Mouse (Mus musculus) C2C12 (cell line): ENCODE results near the gene AW549877. TPM values are rescaled to one million over a fixed set of nuclear protein-coding genes. Genes with fewer than 3 reads are reported as not detected.

Source experiments
- H3K27me3 ChIP-seq: one replicate; pipeline ENCODE4 v1.6.1; 2011; ENCODE audit not compliant: control insufficient read depth, insufficient read depth, insufficient read length
- H3K36me3 ChIP-seq: one replicate; pipeline ENCODE4 v1.6.1; 2011; ENCODE audit not compliant: control insufficient read depth, insufficient read depth
- H3K4me3 ChIP-seq: one replicate; pipeline ENCODE4 v1.5.1; 2011; ENCODE audit warnings: mild to moderate bottlenecking, control low read depth; ENCODE audit not compliant: poor library complexity, insufficient read depth, severe bottlenecking
- H3K79me2 ChIP-seq: one replicate; pipeline ENCODE4 v1.6.1; 2011; ENCODE audit not compliant: control insufficient read depth, insufficient read depth
- H3K79me3 ChIP-seq: one replicate; pipeline ENCODE4 v1.6.1; 2011; ENCODE audit warnings: low read depth, control low read depth
- H3ac ChIP-seq: one replicate; pipeline ENCODE3; 2011; ENCODE audit warnings: low read depth; ENCODE audit not compliant: control insufficient read depth, insufficient read length
- CEBPB ChIP-seq: IDR thresholded peaks from one replicate; pipeline ENCODE4 v1.6.1; 2011; ENCODE audit warnings: low read depth, mild to moderate bottlenecking, control low read depth, moderate library complexity
- CTCF ChIP-seq: IDR thresholded peaks from one replicate; pipeline ENCODE4 v1.5.1; 2011; ENCODE audit not compliant: control insufficient read depth, insufficient read depth, insufficient read length
- FOSL1 ChIP-seq: IDR thresholded peaks from one replicate; pipeline ENCODE4 v1.8.0; 2011; ENCODE audit warnings: mild to moderate bottlenecking, low read length; ENCODE audit not compliant: poor library complexity, insufficient read depth, severe bottlenecking
- MAX ChIP-seq: IDR thresholded peaks from one replicate; pipeline ENCODE4 v1.6.1; 2011; ENCODE audit warnings: mild to moderate bottlenecking, control low read depth
- MYOD1 ChIP-seq: IDR thresholded peaks from one replicate; pipeline ENCODE4 v1.6.1; 2011; ENCODE audit warnings: low read depth; ENCODE audit not compliant: control insufficient read depth, insufficient read length
- MYOG ChIP-seq: IDR thresholded peaks from one replicate; pipeline ENCODE4 v1.6.1; 2011; ENCODE audit not compliant: control insufficient read depth, insufficient read length; ENCODE audit errors: extremely low read depth
- USF1 ChIP-seq: IDR thresholded peaks from one replicate; pipeline ENCODE4 v1.6.1; 2011; ENCODE audit warnings: low read depth, mild to moderate bottlenecking, control low read depth, moderate library complexity
- long read RNA-seq, 2 experiments: library from polyadenylated mRNA; unstranded; transcript quantifications; one replicate each; pipeline ENCODE4 v2.0.0; 2019 to 2020
- polyA plus RNA-seq: library from polyadenylated mRNA; unstranded; fragments of >200 nt; fragmentation: generic; extraction: Trizol; gene quantifications from one replicate; pipeline ENCODE4 v1.2.1, GENCODE M21; 2012; ENCODE audit warnings: missing spikeins

Gene AW549877
- 3.4 TPM for polyA plus RNA-seq
- long read RNA-seq, experiment 1, full-length matches to known transcripts, result 3 of 4 reads
- long read RNA-seq, experiment 1, partial matches to known transcripts, result 0 of 4 reads
- long read RNA-seq, experiment 1, other reads (novel, unspliced or antisense), result 1 of 4 reads
- long read RNA-seq, experiment 2, full-length matches to known transcripts, result 20 of 22 reads
- long read RNA-seq, experiment 2, partial matches to known transcripts, result 0 of 22 reads
- long read RNA-seq, experiment 2, other reads (novel, unspliced or antisense), result 2 of 22 reads

GRCm38 (mm10) chr15:3995448-3996266, at the start of gene AW549877:
TSS of gene AW549877 (minus strand) at chr15:3995744.
- Histone ChIP-seq H3K36me3 (peaks cover 13% of the 10 kb centered on the region), H3K4me3 (peak within 1 kb of the TSS; percentile 75), H3K79me3 (peaks cover 8% of the 10 kb centered on the region), H3K79me2 (peaks cover 21% of the 10 kb centered on the region), H3K27me3 (no peaks in the 10 kb centered on the region), H3ac (peak within 1 kb of the TSS; percentile 81)
- peak; percentile 96 for TF ChIP-seq USF1
- no peak for TF ChIP-seq MYOG
- peak; percentile 19 for TF ChIP-seq MYOD1
- no peak for TF ChIP-seq CTCF
- peak; percentile 63 for TF ChIP-seq CEBPB
- TF ChIP-seq MAX, result peak; percentile 94
- TF ChIP-seq FOSL1, result no peak

- Histone ChIP-seq H3K79me2 (no peaks in the 10 kb centered on the region), H3K27me3 (no peaks in the 10 kb centered on the region), H3K4me3 (no peak overlapping the region), H3K79me3 (no peaks in the 10 kb centered on the region), H3K36me3 (peaks cover 28% of the 10 kb centered on the region), H3ac (no peak overlapping the region)
- no peak for TF ChIP-seq CTCF
- TF ChIP-seq CEBPB, result no peak
- no peak for TF ChIP-seq FOSL1
- TF ChIP-seq USF1, result no peak
- no peak for TF ChIP-seq MYOG
- no peak for TF ChIP-seq MYOD1
- TF ChIP-seq MAX, result no peak
Observed at GRCm38 (mm10) chr15:4043032-4043471, 47.5 kb upstream of the AW549877 start.

GRCm38 (mm10) chr15:4042423-4042822, 46.9 kb upstream of the AW549877 start:
- no peak for TF ChIP-seq MYOD1
- H3K4me3 ChIP-seq, result no peak overlapping the region
- no peak overlapping the region for H3ac ChIP-seq
- no peaks in the 10 kb centered on the region for H3K27me3 ChIP-seq
- no peaks in the 10 kb centered on the region for H3K79me2 ChIP-seq
- no peaks in the 10 kb centered on the region for H3K79me3 ChIP-seq
- H3K36me3 ChIP-seq, result peaks cover 29% of the 10 kb centered on the region

- H3K79me2 ChIP-seq, result peaks cover 37% of the 10 kb centered on the region
- H3K27me3 ChIP-seq, result no peaks in the 10 kb centered on the region
- H3K79me3 ChIP-seq, result peaks cover 5% of the 10 kb centered on the region
- no peak overlapping the region for H3K4me3 ChIP-seq
- TF ChIP-seq CEBPB (no peak), USF1 (no peak), MAX (no peak), CTCF (no peak), MYOG (no peak), MYOD1 (no peak), FOSL1 (no peak)
- H3K36me3 ChIP-seq, result peaks cover 21% of the 10 kb centered on the region
- H3ac ChIP-seq, result no peak overlapping the region
Observed at GRCm38 (mm10) chr15:4033168-4034004, 37.8 kb upstream of the AW549877 start.

GRCm38 (mm10) chr15:4028960-4029359, 33.4 kb upstream of the AW549877 start:
- H3K79me2 ChIP-seq, result peaks cover 43% of the 10 kb centered on the region
- TF ChIP-seq USF1 (no peak), MYOD1 (no peak), CEBPB (no peak), MYOG (no peak)
- H3ac ChIP-seq, result no peak overlapping the region
- no peaks in the 10 kb centered on the region for H3K27me3 ChIP-seq
- H3K4me3 ChIP-seq, result no peak overlapping the region
- no peaks in the 10 kb centered on the region for H3K36me3 ChIP-seq
- peaks cover 3% of the 10 kb centered on the region for H3K79me3 ChIP-seq
